Mouse (Mus musculus): Measurements from ENCODE around the gene Gm20388. TPM values are rescaled to one million over a fixed set of nuclear protein-coding genes. Genes with fewer than 3 reads are reported as not detected.

Gm20388 gene
- polyA plus RNA-seq, 1 experiment from 2014 or later: not detected

GRCm38 (mm10) chr8:122925939-122926722 lies 3015.5 kb downstream of the Gm20388 start:
- Histone ChIP-seq H3K9me3 (ENCODE audit: control insufficient read depth, low read length) (no peaks in the 10 kb centered on the region), H3K4me1 (replicated peaks; ENCODE audit: control insufficient read depth, insufficient read depth, low read length) (peaks cover 14% of the 10 kb centered on the region), H3K4me2 (replicated peaks) (no peak overlapping the region), H3K36me3 (replicated peaks; ENCODE audit: control insufficient read depth, insufficient read depth) (no peaks in the 10 kb centered on the region), H3K9ac (no peak overlapping the region), H3K27ac (no peak overlapping the region), H3K27me3 (ENCODE audit: control insufficient read depth, insufficient read depth, low read length) (no peaks in the 10 kb centered on the region), H3K4me3 (replicated peaks; ENCODE audit: low read length) (no peak overlapping the region)
- DNase-seq (ENCODE audit: low spot score): no peak
- no peak for ATAC-seq (ENCODE audit: low FRiP score)
- 92% methylated on average over 8 of the region's 8 CpGs for WGBS

GRCm38 (mm10) chr8:122926782-122927181 lies 3016.1 kb downstream of the Gm20388 start:
- H3K27ac ChIP-seq: no peak overlapping the region
- no peak overlapping the region for H3K9ac ChIP-seq
- H3K36me3 ChIP-seq (replicated peaks; ENCODE audit: control insufficient read depth, insufficient read depth): no peaks in the 10 kb centered on the region
- ATAC-seq (ENCODE audit: low FRiP score) (no peak), DNase-seq (ENCODE audit: low spot score) (no peak)
- peaks cover 12% of the 10 kb centered on the region for H3K4me1 ChIP-seq (replicated peaks; ENCODE audit: control insufficient read depth, insufficient read depth, low read length)
- no peaks in the 10 kb centered on the region for H3K9me3 ChIP-seq (ENCODE audit: control insufficient read depth, low read length)
- WGBS: 75% methylated on average over 7 of the region's 7 CpGs
- H3K4me3 ChIP-seq (replicated peaks; ENCODE audit: low read length): no peak overlapping the region
- H3K27me3 ChIP-seq (ENCODE audit: control insufficient read depth, insufficient read depth, low read length): no peaks in the 10 kb centered on the region
- no peak overlapping the region for H3K4me2 ChIP-seq (replicated peaks)

- peaks cover 16% of the 10 kb centered on the region for H3K4me1 ChIP-seq (replicated peaks; ENCODE audit: control insufficient read depth, insufficient read depth, low read length)
- no peaks in the 10 kb centered on the region for H3K9me3 ChIP-seq (ENCODE audit: control insufficient read depth, low read length)
- H3K4me2 ChIP-seq (replicated peaks): no peak overlapping the region
- no peak for ATAC-seq (ENCODE audit: low FRiP score)
- no peaks in the 10 kb centered on the region for H3K36me3 ChIP-seq (replicated peaks; ENCODE audit: control insufficient read depth, insufficient read depth)
- no peak overlapping the region for H3K9ac ChIP-seq
- no peaks in the 10 kb centered on the region for H3K27me3 ChIP-seq (ENCODE audit: control insufficient read depth, insufficient read depth, low read length)
- DNase-seq (ENCODE audit: low spot score): no peak
- no peak overlapping the region for H3K4me3 ChIP-seq (replicated peaks; ENCODE audit: low read length)
- H3K27ac ChIP-seq: no peak overlapping the region
- 93% methylated on average over 3 of the region's 3 CpGs for WGBS
Observed at GRCm38 (mm10) chr8:122927841-122928240, 3017.2 kb downstream of the Gm20388 start.

- Histone ChIP-seq H3K27ac (no peak overlapping the region), H3K36me3 (replicated peaks; ENCODE audit: control insufficient read depth, insufficient read depth) (no peaks in the 10 kb centered on the region), H3K9ac (no peak overlapping the region), H3K27me3 (ENCODE audit: control insufficient read depth, insufficient read depth, low read length) (no peaks in the 10 kb centered on the region), H3K4me3 (replicated peaks; ENCODE audit: low read length) (no peak overlapping the region), H3K9me3 (ENCODE audit: control insufficient read depth, low read length) (no peaks in the 10 kb centered on the region), H3K4me1 (replicated peaks; ENCODE audit: control insufficient read depth, insufficient read depth, low read length) (peaks cover 15% of the 10 kb centered on the region), H3K4me2 (replicated peaks) (no peak overlapping the region)
- 87% methylated on average over 7 of the region's 7 CpGs for WGBS
- ATAC-seq (ENCODE audit: low FRiP score): no peak
- no peak for DNase-seq (ENCODE audit: low spot score)
Observed at GRCm38 (mm10) chr8:122928631-122929224, 3018.1 kb downstream of the Gm20388 start.

DNA sequence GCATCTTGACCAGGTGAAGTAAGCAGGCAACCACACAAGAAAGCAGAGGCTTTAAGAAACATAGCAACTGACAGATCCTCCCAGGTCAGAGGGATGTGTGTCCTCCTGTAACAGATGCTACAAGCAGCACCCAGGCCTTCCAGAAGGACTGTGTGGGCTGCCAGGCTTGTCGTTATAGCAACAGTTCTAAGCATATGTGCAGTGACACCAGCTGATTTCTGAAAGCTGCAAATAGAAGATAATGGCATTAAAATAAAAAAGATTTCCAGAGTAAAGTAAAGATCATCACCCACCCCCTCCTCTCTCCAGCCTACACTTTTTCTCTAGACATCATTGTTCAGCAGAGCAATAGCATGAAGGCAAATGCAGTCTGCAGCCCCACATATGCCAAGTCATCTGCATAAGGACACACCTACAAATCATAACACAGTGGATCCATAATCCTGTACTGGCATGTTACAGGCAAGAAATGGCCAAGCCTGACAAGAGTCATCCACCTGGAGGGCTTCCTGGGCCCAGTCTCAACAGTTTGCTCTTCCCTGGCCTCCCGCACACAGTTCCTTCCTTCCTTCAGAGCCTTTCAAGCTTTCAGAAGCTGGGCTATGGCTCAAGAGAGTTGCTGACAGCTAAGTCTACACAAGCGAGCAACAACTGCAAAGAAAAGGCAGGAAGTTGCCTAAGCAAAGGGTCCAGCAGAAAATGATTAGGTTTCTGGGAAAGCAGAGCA lies 3021.4 kb downstream of the Gm20388 start:
- H3K9me3 ChIP-seq (ENCODE audit: control insufficient read depth, low read length): no peaks in the 10 kb centered on the region
- H3K4me3 ChIP-seq (replicated peaks; ENCODE audit: low read length): no peak overlapping the region
- H3K27ac ChIP-seq: no peak overlapping the region
- H3K36me3 ChIP-seq (replicated peaks; ENCODE audit: control insufficient read depth, insufficient read depth): no peaks in the 10 kb centered on the region
- ATAC-seq (ENCODE audit: low FRiP score): no peak
- H3K9ac ChIP-seq: peak overlapping the region; percentile 9; the same call in 1 of the 2 replicates
- H3K4me1 ChIP-seq (replicated peaks; ENCODE audit: control insufficient read depth, insufficient read depth, low read length): peaks cover 35% of the 10 kb centered on the region
- H3K4me2 ChIP-seq (replicated peaks): no peak overlapping the region
- 67% methylated on average over 3 of the region's 3 CpGs for WGBS
- no peaks in the 10 kb centered on the region for H3K27me3 ChIP-seq (ENCODE audit: control insufficient read depth, insufficient read depth, low read length)
- no peak for DNase-seq (ENCODE audit: low spot score)

DNA sequence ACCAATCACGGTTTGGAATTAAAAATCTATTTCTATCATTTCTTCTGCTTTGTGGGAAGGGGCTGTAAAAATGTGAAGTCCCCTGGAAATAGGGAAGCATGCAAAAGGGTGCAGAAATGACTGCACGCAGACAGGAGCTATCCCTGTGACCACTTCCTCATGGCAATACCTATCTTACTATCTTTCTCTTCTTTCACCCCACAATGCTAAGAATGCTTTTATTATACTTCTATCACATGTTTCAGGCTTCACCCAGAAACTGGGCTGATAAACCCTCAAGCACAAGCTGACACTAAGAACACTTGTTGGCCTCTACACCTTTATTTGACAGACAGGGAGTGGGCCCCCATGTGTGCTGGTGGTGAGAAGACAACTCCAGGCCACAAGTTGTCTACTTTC lies 3021.9 kb downstream of the Gm20388 start:
- H3K4me2 ChIP-seq (replicated peaks): no peak overlapping the region

DNA sequence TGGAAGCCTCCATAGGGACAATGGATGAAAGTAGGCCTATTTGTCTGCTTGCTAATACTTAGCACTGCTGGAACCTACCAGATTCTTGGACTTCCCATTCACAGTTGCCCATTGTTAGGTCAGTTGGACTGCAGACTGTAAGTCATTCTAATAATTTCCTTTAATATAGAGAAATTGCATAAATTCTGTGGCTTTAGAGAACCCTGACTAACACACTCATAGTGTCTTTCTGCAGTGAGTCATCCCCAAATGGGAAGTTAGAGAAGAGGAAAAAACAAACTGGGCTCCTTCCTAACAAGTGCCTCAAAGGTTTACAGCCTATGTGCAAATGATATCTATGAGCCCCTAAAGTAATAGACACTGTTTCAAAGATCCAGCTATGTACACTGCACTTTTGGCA lies 3023.3 kb downstream of the Gm20388 start:
- Histone ChIP-seq H3K36me3 (replicated peaks; ENCODE audit: control insufficient read depth, insufficient read depth) (no peaks in the 10 kb centered on the region), H3K27ac (no peak overlapping the region), H3K4me1 (replicated peaks; ENCODE audit: control insufficient read depth, insufficient read depth, low read length) (peaks cover 53% of the 10 kb centered on the region), H3K4me2 (replicated peaks) (no peak overlapping the region), H3K27me3 (ENCODE audit: control insufficient read depth, insufficient read depth, low read length) (no peaks in the 10 kb centered on the region), H3K9me3 (ENCODE audit: control insufficient read depth, low read length) (no peaks in the 10 kb centered on the region), H3K9ac (no peak overlapping the region), H3K4me3 (replicated peaks; ENCODE audit: low read length) (no peak overlapping the region)
- DNase-seq (ENCODE audit: low spot score): no peak
- no peak for ATAC-seq (ENCODE audit: low FRiP score)

More for the DNA sequence above, 3021.9 kb downstream of the Gm20388 start:
- Histone ChIP-seq H3K27me3 (ENCODE audit: control insufficient read depth, insufficient read depth, low read length) (no peaks in the 10 kb centered on the region), H3K36me3 (replicated peaks; ENCODE audit: control insufficient read depth, insufficient read depth) (no peaks in the 10 kb centered on the region), H3K9me3 (ENCODE audit: control insufficient read depth, low read length) (no peaks in the 10 kb centered on the region), H3K4me3 (replicated peaks; ENCODE audit: low read length) (no peak overlapping the region), H3K4me1 (replicated peaks; ENCODE audit: control insufficient read depth, insufficient read depth, low read length) (peaks cover 40% of the 10 kb centered on the region), H3K9ac (no peak overlapping the region), H3K27ac (no peak overlapping the region)
- no peak for ATAC-seq (ENCODE audit: low FRiP score)
- 91% methylated on average over 2 of the region's 2 CpGs for WGBS
- DNase-seq (ENCODE audit: low spot score): no peak

- Histone ChIP-seq H3K27ac (peak overlapping the region; percentile 58), H3K9me3 (ENCODE audit: control insufficient read depth, low read length) (no peaks in the 10 kb centered on the region), H3K4me2 (replicated peaks) (no peak overlapping the region), H3K36me3 (replicated peaks; ENCODE audit: control insufficient read depth, insufficient read depth) (no peaks in the 10 kb centered on the region), H3K4me1 (replicated peaks; ENCODE audit: control insufficient read depth, insufficient read depth, low read length) (peaks cover 50% of the 10 kb centered on the region), H3K4me3 (replicated peaks; ENCODE audit: low read length) (no peak overlapping the region), H3K9ac (0 out of 2 replicates have a peak overlapping the region, but pooled peaks have one; percentile 29), H3K27me3 (ENCODE audit: control insufficient read depth, insufficient read depth, low read length) (no peaks in the 10 kb centered on the region)
- no peak for DNase-seq (ENCODE audit: low spot score)
- 34% methylated on average over 1 of the region's 1 CpGs for WGBS
- ATAC-seq (ENCODE audit: low FRiP score): no peak
Observed at GRCm38 (mm10) chr8:122935118-122935517, 3024.5 kb downstream of the Gm20388 start.

DNA sequence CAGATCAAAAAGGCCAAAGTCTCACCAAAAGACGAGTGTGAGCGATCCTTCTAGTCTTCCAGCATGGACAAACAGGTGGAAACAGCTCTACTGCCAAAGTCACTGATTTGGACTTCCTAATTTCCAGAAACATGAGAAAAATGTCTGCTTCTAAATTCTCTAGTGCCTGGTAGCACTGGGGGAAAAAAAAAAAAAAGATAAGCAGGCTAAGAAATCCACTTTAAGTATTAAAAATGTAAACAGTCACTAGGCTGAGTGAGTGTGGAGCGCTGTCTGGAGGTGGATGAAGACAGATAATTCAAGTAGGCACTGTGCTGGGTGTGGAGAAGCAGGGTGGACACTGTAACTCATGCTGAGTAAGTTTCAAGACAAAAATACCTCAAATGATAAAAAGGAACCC lies 3025.3 kb downstream of the Gm20388 start:
- DNase-seq (ENCODE audit: low spot score): no peak
- Histone ChIP-seq H3K9me3 (ENCODE audit: control insufficient read depth, low read length) (no peaks in the 10 kb centered on the region), H3K27ac (no peak overlapping the region), H3K36me3 (replicated peaks; ENCODE audit: control insufficient read depth, insufficient read depth) (no peaks in the 10 kb centered on the region), H3K4me1 (replicated peaks; ENCODE audit: control insufficient read depth, insufficient read depth, low read length) (peaks cover 50% of the 10 kb centered on the region), H3K4me2 (replicated peaks) (no peak overlapping the region), H3K4me3 (replicated peaks; ENCODE audit: low read length) (no peak overlapping the region), H3K9ac (no peak overlapping the region), H3K27me3 (ENCODE audit: control insufficient read depth, insufficient read depth, low read length) (no peaks in the 10 kb centered on the region)
- WGBS: 89% methylated on average over 3 of the region's 3 CpGs
- ATAC-seq (ENCODE audit: low FRiP score): no peak
